Mouse (Mus musculus) embryonic facial prominence, embryonic 14.5 days (tissue): Measurements from ENCODE around the gene Slc47a2. TPM values are rescaled to one million over a fixed set of nuclear protein-coding genes. Genes with fewer than 3 reads are reported as not detected.
A peak's percentile ranks its signal among the peaks of the same experiment; 100 is the strongest.

Experiments used
- ATAC-seq: fragments of 200-750 bp; cut with Nextera tagmentation; 2 replicates; pipeline ENCODE4 v1.8.0; 2017; ENCODE audit warnings: low read depth, moderate number of reproducible peaks, moderate TSS enrichment
- DNase-seq: peaks from one replicate; pipeline ENCODE4 v3.0.0-alpha.2; 2015; ENCODE audit warnings: low spot score
- H3K27ac ChIP-seq: fragments of 300-500 bp; sonication (generic); replicated peaks from 2 replicates; pipeline ENCODE4 v1.5.1; 2014; ENCODE audit warnings: low read depth, mild to moderate bottlenecking, low read length, moderate library complexity
- H3K27me3 ChIP-seq: fragments of 300-500 bp; sonication (generic); replicated peaks from 2 replicates; pipeline ENCODE4 v1.6.1; 2014; ENCODE audit warnings: low read length; ENCODE audit not compliant: control insufficient read depth, insufficient read depth
- H3K36me3 ChIP-seq: fragments of 300-500 bp; sonication (generic); 2 replicates; pipeline ENCODE4 v1.6.1; 2014; ENCODE audit warnings: low read length, mixed read lengths; ENCODE audit not compliant: control insufficient read depth, insufficient read depth
- H3K4me1 ChIP-seq: fragments of 300-500 bp; sonication (generic); 2 replicates; pipeline ENCODE4 v1.6.1; 2014; ENCODE audit warnings: antibody characterized with exemption, low read length; ENCODE audit not compliant: control insufficient read depth, insufficient read depth
- H3K4me2 ChIP-seq: fragments of 300-500 bp; sonication (generic); 2 replicates; pipeline ENCODE4 v1.6.1; 2014; ENCODE audit warnings: low read depth, mild to moderate bottlenecking, low read length, moderate library complexity, mixed read lengths
- H3K4me3 ChIP-seq: fragments of 300-500 bp; sonication (generic); 2 replicates; pipeline ENCODE4 v1.5.1; 2014; ENCODE audit warnings: low read depth, mild to moderate bottlenecking, low read length
- H3K9ac ChIP-seq: fragments of 300-500 bp; sonication (generic); 2 replicates; pipeline ENCODE4 v1.6.1; 2014; ENCODE audit warnings: low read depth, mild to moderate bottlenecking, low read length, moderate library complexity, mixed read lengths
- H3K9me3 ChIP-seq: fragments of 300-500 bp; sonication (generic); 2 replicates; pipeline ENCODE4 v1.6.1; 2016; ENCODE audit warnings: low read length; ENCODE audit not compliant: control insufficient read depth
- WGBS: fragments of 180-500 bp; shearing (Covaris S2); extraction: QIAGEN DNeasy Blood & Tissue Kit; methylation state at CpG from one replicate; pipeline ENCODE4 v1.1.7; 2014; 5-methylcytosine and 5-hydroxymethylcytosine counted together
- polyA plus RNA-seq: library from polyadenylated mRNA; unstranded; fragments of >200 nt; fragmentation: Nextera tagmentation; extraction: Ambion mirVana; gene quantifications from 2 replicates; pipeline ENCODE4 v1.2.1, GENCODE M21; 2014

The Slc47a2 gene
- polyA plus RNA-seq, 1 experiment from 2014 or later, result 0.29 TPM

GRCm38 (mm10) chr11:61320904-61321687 lies 21.6 kb downstream of the Slc47a2 start:
- DNase-seq, result no peak

GRCm38 (mm10) chr11:61319923-61320567 lies 22.6 kb downstream of the Slc47a2 start:
- peak; percentile 81 for ATAC-seq
- no peaks in the 10 kb centered on the region for H3K36me3 ChIP-seq
- no peak overlapping the region for H3K9ac ChIP-seq
- no peak overlapping the region for H3K4me2 ChIP-seq
- H3K27ac ChIP-seq, result no peak overlapping the region
- DNase-seq, result peak; percentile 55
- H3K4me3 ChIP-seq, result no peak overlapping the region
- H3K9me3 ChIP-seq, result no peaks in the 10 kb centered on the region
- no peaks in the 10 kb centered on the region for H3K27me3 ChIP-seq
- WGBS, result 54% methylated on average over 3 of the region's 3 CpGs
- H3K4me1 ChIP-seq, result peaks cover 5% of the 10 kb centered on the region; the same call in 1 of the 2 replicates

More at GRCm38 (mm10) chr11:61320904-61321687, 21.6 kb downstream of the Slc47a2 start:
- Histone ChIP-seq H3K27ac (no peak overlapping the region), H3K27me3 (no peaks in the 10 kb centered on the region), H3K36me3 (no peaks in the 10 kb centered on the region), H3K4me3 (no peak overlapping the region), H3K9ac (no peak overlapping the region), H3K4me1 (peaks cover 5% of the 10 kb centered on the region; the same call in 1 of the 2 replicates), H3K4me2 (no peak overlapping the region), H3K9me3 (no peaks in the 10 kb centered on the region)
- no peak for ATAC-seq
- WGBS, result 65% methylated on average over 10 of the region's 10 CpGs

GRCm38 (mm10) chr11:61319233-61319922 lies 23.3 kb downstream of the Slc47a2 start:
- DNase-seq (peak; percentile 20), ATAC-seq (peak; percentile 81)
- Histone ChIP-seq H3K9ac (no peak overlapping the region), H3K4me1 (peaks cover 5% of the 10 kb centered on the region; the same call in 1 of the 2 replicates), H3K36me3 (no peaks in the 10 kb centered on the region), H3K4me2 (no peak overlapping the region), H3K9me3 (no peaks in the 10 kb centered on the region), H3K27me3 (no peaks in the 10 kb centered on the region), H3K27ac (no peak overlapping the region), H3K4me3 (no peak overlapping the region)
- WGBS, result 62% methylated on average over 12 of the region's 12 CpGs

GRCm38 (mm10) chr11:61316864-61317263 lies 25.8 kb downstream of the Slc47a2 start:
- Histone ChIP-seq H3K36me3 (no peaks in the 10 kb centered on the region), H3K9me3 (no peaks in the 10 kb centered on the region), H3K9ac (no peak overlapping the region), H3K4me2 (no peak overlapping the region), H3K27ac (no peak overlapping the region), H3K4me1 (peaks cover 5% of the 10 kb centered on the region; the same call in 1 of the 2 replicates), H3K27me3 (no peaks in the 10 kb centered on the region), H3K4me3 (no peak overlapping the region)
- DNase-seq (no peak), ATAC-seq (no peak)
- WGBS, result 70% methylated on average over 2 of the region's 2 CpGs

GRCm38 (mm10) chr11:61310321-61310720 lies 32.3 kb downstream of the Slc47a2 start:
- ATAC-seq, result no peak

GRCm38 (mm10) chr11:61309831-61310230 lies 32.8 kb downstream of the Slc47a2 start:
- H3K9ac ChIP-seq, result no peak overlapping the region
- DNase-seq, result peak; percentile 27
- H3K27me3 ChIP-seq, result no peaks in the 10 kb centered on the region
- H3K36me3 ChIP-seq, result no peaks in the 10 kb centered on the region
- H3K4me2 ChIP-seq, result no peak overlapping the region
- no peak overlapping the region for H3K27ac ChIP-seq
- H3K4me1 ChIP-seq, result no peaks in the 10 kb centered on the region
- 50% methylated on average over 12 of the region's 12 CpGs for WGBS
- H3K4me3 ChIP-seq, result no peak overlapping the region
- ATAC-seq, result no peak; the same call in 1 of the 2 replicates
- H3K9me3 ChIP-seq, result 0 out of 2 replicates have a peak, but pooled peaks cover 8% of the 10 kb centered on the region

More at GRCm38 (mm10) chr11:61310321-61310720, 32.3 kb downstream of the Slc47a2 start:
- no peak overlapping the region for H3K4me3 ChIP-seq
- no peaks in the 10 kb centered on the region for H3K27me3 ChIP-seq
- 0 out of 2 replicates have a peak, but pooled peaks cover 5% of the 10 kb centered on the region for H3K9me3 ChIP-seq
- no peak for DNase-seq
- no peaks in the 10 kb centered on the region for H3K36me3 ChIP-seq
- H3K27ac ChIP-seq, result no peak overlapping the region
- WGBS, result 60% methylated on average over 7 of the region's 7 CpGs
- no peak overlapping the region for H3K9ac ChIP-seq
- H3K4me2 ChIP-seq, result no peak overlapping the region
- no peaks in the 10 kb centered on the region for H3K4me1 ChIP-seq

- H3K4me2 ChIP-seq, result no peak overlapping the region
- no peak overlapping the region for H3K4me3 ChIP-seq
- no peak for ATAC-seq
- H3K27ac ChIP-seq, result no peak overlapping the region
- H3K27me3 ChIP-seq, result no peaks in the 10 kb centered on the region
- H3K4me1 ChIP-seq, result no peaks in the 10 kb centered on the region
- 33% methylated on average over 7 of the region's 7 CpGs for WGBS
- no peaks in the 10 kb centered on the region for H3K36me3 ChIP-seq
- DNase-seq, result no peak
- no peak overlapping the region for H3K9ac ChIP-seq
- 0 out of 2 replicates have a peak, but pooled peaks cover 8% of the 10 kb centered on the region for H3K9me3 ChIP-seq
Measured at GRCm38 (mm10) chr11:61307795-61308194, 34.9 kb downstream of the Slc47a2 start.

- ATAC-seq, result no peak
- no peaks in the 10 kb centered on the region for H3K36me3 ChIP-seq
- H3K4me1 ChIP-seq, result 0 out of 2 replicates have a peak, but pooled peaks cover 4% of the 10 kb centered on the region
- H3K9me3 ChIP-seq, result 0 out of 2 replicates have a peak, but pooled peaks cover 8% of the 10 kb centered on the region
- DNase-seq, result no peak
- H3K4me3 ChIP-seq, result no peak overlapping the region
- no peak overlapping the region for H3K9ac ChIP-seq
- no peaks in the 10 kb centered on the region for H3K27me3 ChIP-seq
- no peak overlapping the region for H3K27ac ChIP-seq
- no peak overlapping the region for H3K4me2 ChIP-seq
- WGBS, result 82% methylated on average over 4 of the region's 4 CpGs
Measured at GRCm38 (mm10) chr11:61305377-61305776, 37.3 kb downstream of the Slc47a2 start.
